Mouse (Mus musculus): ENCODE results near the gene Pole3. TPM values are rescaled to one million over a fixed set of nuclear protein-coding genes. Genes with fewer than 3 reads are reported as not detected.

Pole3 gene
- total and polyA plus RNA-seq, 3 experiments: 36.3 to 73.9 (median 37.2) TPM

- no peaks in the 10 kb centered on the region for H3K9me3 ChIP-seq (replicated peaks)
- DNase-seq (ENCODE audit: low spot score): no peak
- no peak for ATAC-seq (ENCODE audit: extremely low read depth, insufficient number of reproducible peaks, low FRiP score, poor library complexity, severe bottlenecking)
- H3K4me3 ChIP-seq (ENCODE audit: low read depth, low read length): no peak overlapping the region
- no peak for TF ChIP-seq TAL1 (conservative IDR thresholded peaks at IDR 0.05; ENCODE audit: low read depth, low read length)
- no peak for TF ChIP-seq GATA1 (IDR thresholded peaks at IDR 0.05; ENCODE audit: borderline replicate concordance, low read length)
- no peak for TF ChIP-seq POLR2AphosphoS5 (IDR thresholded peaks at IDR 0.05; ENCODE audit: insufficient replicate concordance, low read depth, low read length)
- no peak for TF ChIP-seq CTCF (IDR thresholded peaks at IDR 0.05; ENCODE audit: low read depth, low read length)
- TF ChIP-seq GATA2 (IDR thresholded peaks at IDR 0.05; ENCODE audit: borderline replicate concordance, low read depth, low read length): no peak
- peaks cover 83% of the 10 kb centered on the region for H3K4me1 ChIP-seq (ENCODE audit: insufficient read depth, low read depth, low read length)
- peaks cover 79% of the 10 kb centered on the region for H3K36me3 ChIP-seq (replicated peaks)
- no peaks in the 10 kb centered on the region for H3K27me3 ChIP-seq (ENCODE audit: insufficient read depth, low read length)
Measured at GRCm38 (mm10) chr4:62509946-62510345, 14.9 kb downstream of the Pole3 start.

- TF ChIP-seq TAL1 (conservative IDR thresholded peaks at IDR 0.05; ENCODE audit: low read depth, low read length) (no peak), CTCF (IDR thresholded peaks at IDR 0.05; ENCODE audit: low read depth, low read length) (no peak), GATA1 (IDR thresholded peaks at IDR 0.05; ENCODE audit: borderline replicate concordance, low read length) (no peak), GATA2 (IDR thresholded peaks at IDR 0.05; ENCODE audit: borderline replicate concordance, low read depth, low read length) (no peak), POLR2AphosphoS5 (IDR thresholded peaks at IDR 0.05; ENCODE audit: insufficient replicate concordance, low read depth, low read length) (no peak)
- Histone ChIP-seq H3K4me1 (ENCODE audit: insufficient read depth, low read depth, low read length) (peaks cover 75% of the 10 kb centered on the region), H3K4me3 (ENCODE audit: low read depth, low read length) (no peak overlapping the region), H3K9me3 (replicated peaks) (no peaks in the 10 kb centered on the region), H3K27me3 (ENCODE audit: insufficient read depth, low read length) (no peaks in the 10 kb centered on the region), H3K36me3 (replicated peaks) (peaks cover 73% of the 10 kb centered on the region)
- DNase-seq (ENCODE audit: low spot score) (no peak), ATAC-seq (ENCODE audit: extremely low read depth, insufficient number of reproducible peaks, low FRiP score, poor library complexity, severe bottlenecking) (no peak)
Measured at GRCm38 (mm10) chr4:62508839-62509238, 16.0 kb downstream of the Pole3 start.

- no peaks in the 10 kb centered on the region for H3K27me3 ChIP-seq (ENCODE audit: insufficient read depth, low read length)
- ATAC-seq (ENCODE audit: extremely low read depth, insufficient number of reproducible peaks, low FRiP score, poor library complexity, severe bottlenecking) (0 out of 2 replicates have a peak, but pooled peaks have one; percentile 9), DNase-seq (ENCODE audit: low spot score) (peak; percentile 65)
- H3K36me3 ChIP-seq (replicated peaks): peaks cover 52% of the 10 kb centered on the region
- no peaks in the 10 kb centered on the region for H3K9me3 ChIP-seq (replicated peaks)
- no peak overlapping the region for H3K4me3 ChIP-seq (ENCODE audit: low read depth, low read length)
- no peak for TF ChIP-seq GATA2 (IDR thresholded peaks at IDR 0.05; ENCODE audit: borderline replicate concordance, low read depth, low read length)
- no peak for TF ChIP-seq TAL1 (conservative IDR thresholded peaks at IDR 0.05; ENCODE audit: low read depth, low read length)
- TF ChIP-seq POLR2AphosphoS5 (IDR thresholded peaks at IDR 0.05; ENCODE audit: insufficient replicate concordance, low read depth, low read length): no peak
- TF ChIP-seq GATA1 (IDR thresholded peaks at IDR 0.05; ENCODE audit: borderline replicate concordance, low read length): no peak
- TF ChIP-seq CTCF (IDR thresholded peaks at IDR 0.05; ENCODE audit: low read depth, low read length): no peak
- H3K4me1 ChIP-seq (ENCODE audit: insufficient read depth, low read depth, low read length): peaks cover 74% of the 10 kb centered on the region
Measured at GRCm38 (mm10) chr4:62506798-62507197, 18.1 kb downstream of the Pole3 start.

- Histone ChIP-seq H3K36me3 (replicated peaks) (peaks cover 44% of the 10 kb centered on the region), H3K4me1 (ENCODE audit: insufficient read depth, low read depth, low read length) (peaks cover 72% of the 10 kb centered on the region), H3K27me3 (ENCODE audit: insufficient read depth, low read length) (no peaks in the 10 kb centered on the region), H3K4me3 (ENCODE audit: low read depth, low read length) (no peak overlapping the region), H3K9me3 (replicated peaks) (no peaks in the 10 kb centered on the region)
- DNase-seq (ENCODE audit: low spot score): no peak
- TF ChIP-seq GATA1 (IDR thresholded peaks at IDR 0.05; ENCODE audit: borderline replicate concordance, low read length) (no peak), GATA2 (IDR thresholded peaks at IDR 0.05; ENCODE audit: borderline replicate concordance, low read depth, low read length) (no peak), TAL1 (conservative IDR thresholded peaks at IDR 0.05; ENCODE audit: low read depth, low read length) (no peak), POLR2AphosphoS5 (IDR thresholded peaks at IDR 0.05; ENCODE audit: insufficient replicate concordance, low read depth, low read length) (no peak), CTCF (IDR thresholded peaks at IDR 0.05; ENCODE audit: low read depth, low read length) (no peak)
- no peak for ATAC-seq (ENCODE audit: extremely low read depth, insufficient number of reproducible peaks, low FRiP score, poor library complexity, severe bottlenecking)
Measured at GRCm38 (mm10) chr4:62505991-62506390, 18.9 kb downstream of the Pole3 start.

GRCm38 (mm10) chr4:62503374-62503970 lies 21.4 kb downstream of the Pole3 start, which contains the start of gene Hdhd3:
Hdhd3 (minus strand) TSS chr4:62503467.
- ATAC-seq (ENCODE audit: extremely low read depth, insufficient number of reproducible peaks, low FRiP score, poor library complexity, severe bottlenecking): no peak
- Histone ChIP-seq H3K9me3 (replicated peaks) (no peaks in the 10 kb centered on the region), H3K4me3 (ENCODE audit: low read depth, low read length) (peak within 1 kb of the TSS; percentile 76), H3K36me3 (replicated peaks) (peaks cover 36% of the 10 kb centered on the region), H3K27me3 (ENCODE audit: insufficient read depth, low read length) (no peaks in the 10 kb centered on the region), H3K4me1 (ENCODE audit: insufficient read depth, low read depth, low read length) (peaks cover 57% of the 10 kb centered on the region)
- DNase-seq (ENCODE audit: low spot score): no peak
- no peak for TF ChIP-seq TAL1 (conservative IDR thresholded peaks at IDR 0.05; ENCODE audit: low read depth, low read length)
- TF ChIP-seq GATA2 (IDR thresholded peaks at IDR 0.05; ENCODE audit: borderline replicate concordance, low read depth, low read length): no peak
- TF ChIP-seq CTCF (IDR thresholded peaks at IDR 0.05; ENCODE audit: low read depth, low read length): no peak
- TF ChIP-seq GATA1 (IDR thresholded peaks at IDR 0.05; ENCODE audit: borderline replicate concordance, low read length): no peak

GRCm38 (mm10) chr4:62502969-62503368 lies 21.9 kb downstream of the Pole3 start:
- no peak for DNase-seq (ENCODE audit: low spot score)
- H3K27me3 ChIP-seq (ENCODE audit: insufficient read depth, low read length): no peaks in the 10 kb centered on the region
- peaks cover 52% of the 10 kb centered on the region for H3K4me1 ChIP-seq (ENCODE audit: insufficient read depth, low read depth, low read length)
- TF ChIP-seq CTCF (IDR thresholded peaks at IDR 0.05; ENCODE audit: low read depth, low read length) (no peak), TAL1 (conservative IDR thresholded peaks at IDR 0.05; ENCODE audit: low read depth, low read length) (no peak), GATA1 (IDR thresholded peaks at IDR 0.05; ENCODE audit: borderline replicate concordance, low read length) (no peak), GATA2 (IDR thresholded peaks at IDR 0.05; ENCODE audit: borderline replicate concordance, low read depth, low read length) (no peak), POLR2AphosphoS5 (IDR thresholded peaks at IDR 0.05; ENCODE audit: insufficient replicate concordance, low read depth, low read length) (no peak)
- no peaks in the 10 kb centered on the region for H3K9me3 ChIP-seq (replicated peaks)
- no peak overlapping the region for H3K4me3 ChIP-seq (ENCODE audit: low read depth, low read length)
- peaks cover 36% of the 10 kb centered on the region for H3K36me3 ChIP-seq (replicated peaks)
- no peak for ATAC-seq (ENCODE audit: extremely low read depth, insufficient number of reproducible peaks, low FRiP score, poor library complexity, severe bottlenecking)
